Mouse (Mus musculus) left cerebral cortex, adult 2 months (tissue): ENCODE measurements around the gene Arid2. TPM values are rescaled to one million over a fixed set of nuclear protein-coding genes. Genes with fewer than 3 reads are reported as not detected.
A peak's percentile ranks its signal among the peaks of the same experiment; 100 is the strongest.
"Not testable (repeated sequence)": the region's sequence is repeated elsewhere in the genome, so short reads cannot be mapped to it uniquely, and the experiment has no call there.

ENCODE experiments used
- DNase-seq, 2 experiments: peaks; one replicate each; pipeline ENCODE4 v3.0.0; 2021 to 2022; ENCODE audit warnings: low spot score in 2 of 2, mixed read lengths in 1 of 2; ENCODE audit errors: extremely low spot score in 1 of 2
- H3K27ac ChIP-seq: fragments of 200-600 bp; 2 replicates; pipeline ENCODE4 v1.8.1; 2022
- H3K4me3 ChIP-seq: fragments of 200-600 bp; 2 replicates; pipeline ENCODE4 v1.8.1; 2022
- CTCF ChIP-seq: fragments of 200-600 bp; IDR thresholded peaks from 2 replicates; pipeline ENCODE4 v1.8.1; 2022; ENCODE audit warnings: antibody characterized with exemption, mild to moderate bottlenecking, moderate library complexity
- intact Hi-C: fragments of 180-260 bp; cut with DNase I; formaldehyde crosslinking; loops from one replicate; pipeline ENCODE4 v1.15.1; 2025
- long read RNA-seq, 2 experiments: library from polyadenylated mRNA; stranded (forward); transcript quantifications; one replicate each; pipeline ENCODE4 v2.0.0; 2021; ENCODE audit warnings: borderline mapping rate in 2 of 2
- total RNA-seq, 2 experiments: library from RNA; stranded (reverse); gene quantifications; 2 replicates each; pipeline ENCODE4 v1.2.3; 2021

Gene Arid2
- 10 to 100 TPM; 30.3 to 35.3 TPM for total RNA-seq
- long read RNA-seq, experiment 1, full-length matches to known transcripts = 7 of 13 reads
- long read RNA-seq, experiment 1, partial matches to known transcripts = 5 of 13 reads
- long read RNA-seq, experiment 1, other reads (novel, unspliced or antisense) = 1 of 13 reads
- long read RNA-seq, experiment 2, full-length matches to known transcripts = 14 of 22 reads
- long read RNA-seq, experiment 2, partial matches to known transcripts = 6 of 22 reads
- long read RNA-seq, experiment 2, other reads (novel, unspliced or antisense) = 2 of 22 reads

DNA sequence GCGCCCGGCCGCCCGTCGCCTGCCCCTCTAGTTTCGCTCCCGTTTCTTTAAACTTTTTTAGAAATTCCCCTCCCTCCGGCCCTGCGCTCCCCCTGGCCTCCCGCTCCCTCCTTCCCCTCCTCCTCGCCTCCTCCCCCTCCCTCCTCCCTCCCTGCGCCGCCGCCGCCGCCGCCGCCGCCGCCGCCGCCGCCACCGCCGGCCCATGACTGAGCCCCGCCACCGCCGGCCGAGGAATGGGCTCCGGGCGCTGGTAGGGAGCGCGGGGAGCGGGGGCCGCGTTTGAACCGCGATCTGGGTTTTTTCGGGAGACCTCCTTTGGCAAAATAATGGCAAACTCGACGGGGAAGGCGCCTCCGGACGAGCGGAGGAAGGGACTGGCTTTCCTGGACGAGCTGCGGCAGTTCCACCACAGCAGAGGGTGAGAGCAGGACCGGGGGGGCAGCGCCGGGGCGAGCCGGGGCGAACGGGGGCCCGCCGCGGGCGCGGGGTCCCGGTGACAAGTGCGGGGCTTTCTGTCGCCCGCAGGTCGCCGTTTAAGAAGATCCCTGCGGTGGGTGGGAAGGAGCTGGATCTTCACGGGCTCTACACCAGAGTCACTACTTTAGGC is at the start of gene Arid2:
Gene Arid2 (plus strand): TSS at position 150 of the 607 bp plus-strand sequence.
- peak; percentile 55 to 61 for DNase-seq
- no peak for TF ChIP-seq CTCF
- Histone ChIP-seq H3K4me3 (peak within 1 kb of the TSS; percentile 84), H3K27ac (peak within 1 kb of the TSS; percentile 96)
- intact Hi-C loops = loop anchor here (2.0 to 5.0 kb wide), 3 partner anchors 173 to 525 kb away; partner anchors contain the start of genes Scaf11 and Slc38a2

DNA sequence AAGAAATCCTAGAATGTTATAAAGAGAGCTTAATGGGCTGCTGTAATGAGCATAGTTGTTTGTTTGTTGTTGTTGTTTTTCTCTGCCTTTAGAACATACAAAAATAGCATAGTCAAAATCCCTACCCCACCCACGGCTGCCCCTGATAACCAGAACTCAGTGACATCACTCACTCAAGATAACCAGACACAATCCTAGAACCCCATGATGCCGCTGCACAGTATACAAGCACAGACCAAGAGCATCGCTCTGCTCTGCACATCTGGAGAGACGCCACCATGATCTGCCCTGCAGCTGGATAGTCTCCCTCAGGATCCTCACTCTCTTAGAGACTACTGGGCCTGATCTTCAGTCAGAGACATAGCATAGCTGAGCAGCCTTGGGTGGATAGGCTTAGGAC is 49.2 kb upstream of the Arid2 start:
- H3K4me3 ChIP-seq = no peak overlapping the region
- no peak for DNase-seq
- intact Hi-C loops = no loop called here
- TF ChIP-seq CTCF = no peak
- H3K27ac ChIP-seq = no peak overlapping the region

DNA sequence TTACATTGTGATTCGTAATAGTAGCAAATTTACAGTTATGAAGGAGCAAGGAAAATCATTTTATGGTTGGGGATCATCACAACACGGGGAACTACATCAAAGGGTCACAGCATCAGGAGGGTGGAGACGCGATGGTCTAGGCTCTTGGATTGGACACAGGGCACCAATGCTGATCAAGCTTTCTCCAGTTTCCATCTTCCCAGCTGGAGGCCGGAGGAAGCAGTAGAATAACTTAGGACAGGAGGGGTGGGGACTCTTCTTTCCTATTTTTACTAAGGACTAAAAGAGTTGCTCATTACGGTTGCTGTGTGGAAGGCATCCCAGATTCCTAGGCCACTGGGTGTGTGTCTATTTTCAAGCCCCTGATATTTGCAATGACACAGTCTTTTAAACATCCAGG is 43.1 kb upstream of the Arid2 start:
- no peak for DNase-seq
- no peak for TF ChIP-seq CTCF
- Histone ChIP-seq H3K4me3 (no peak overlapping the region), H3K27ac (no peak overlapping the region)
- intact Hi-C loops = no loop called here

DNA sequence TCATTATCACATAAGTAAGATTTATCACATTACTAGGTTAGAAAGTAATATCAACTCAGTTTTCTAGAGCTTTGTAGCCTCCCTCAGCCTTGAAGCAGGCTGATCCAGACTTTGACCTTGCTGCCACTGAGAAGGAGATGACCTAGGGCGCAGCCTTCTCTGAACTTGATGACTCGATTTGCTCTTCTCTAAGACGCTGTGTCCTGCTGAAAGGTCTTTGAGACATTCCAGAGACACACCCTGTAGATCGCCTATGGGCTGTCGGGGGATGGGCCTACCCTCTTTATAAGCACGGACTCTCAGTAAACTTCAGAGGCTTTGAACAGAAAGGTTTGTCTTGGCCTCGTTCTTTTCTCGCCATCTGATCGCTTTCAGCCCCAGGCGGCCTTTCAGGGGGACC is 42.6 kb upstream of the Arid2 start:
- intact Hi-C loops, DNase-seq, H3K4me3 ChIP-seq, H3K27ac ChIP-seq: not testable (repeated sequence)

GRCm38 (mm10) chr15:96253827-96254226 is 33.5 kb upstream of the Arid2 start:
- H3K27ac ChIP-seq = no peak overlapping the region
- DNase-seq = no peak
- TF ChIP-seq CTCF = no peak
- H3K4me3 ChIP-seq = no peak overlapping the region
- intact Hi-C loops = no loop called here

- intact Hi-C loops = no loop called here
- DNase-seq = no peak
- no peak for TF ChIP-seq CTCF
Measured at GRCm38 (mm10) chr15:96254356-96254755, 33.0 kb upstream of the Arid2 start.

DNA sequence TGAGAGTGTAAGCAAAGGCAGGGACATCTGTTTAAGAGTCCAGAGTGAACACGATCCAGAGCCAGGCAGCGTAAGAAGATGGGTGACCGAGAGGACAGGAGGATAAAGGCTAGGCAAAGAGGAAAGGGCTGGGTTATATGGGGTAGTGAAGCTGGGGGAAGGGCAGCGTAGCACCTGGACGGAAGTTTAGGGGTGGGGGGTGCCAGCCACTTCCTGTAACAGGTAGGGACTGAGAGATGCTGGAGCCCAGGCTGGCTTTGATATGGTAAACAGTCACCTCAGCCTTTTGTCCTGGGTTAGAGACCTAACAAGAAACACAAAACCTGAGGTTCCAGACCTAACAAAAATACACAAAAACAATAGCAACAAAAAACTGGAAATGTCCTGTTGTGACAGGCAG is 29.5 kb upstream of the Arid2 start:
- intact Hi-C loops = no loop called here
- TF ChIP-seq CTCF = no peak
- Histone ChIP-seq H3K27ac (no peak overlapping the region), H3K4me3 (no peak overlapping the region)
- DNase-seq = no peak

More at GRCm38 (mm10) chr15:96254356-96254755, 33.0 kb upstream of the Arid2 start:
- peak overlapping the region; percentile 37 for H3K4me3 ChIP-seq
- no peak overlapping the region for H3K27ac ChIP-seq

DNA sequence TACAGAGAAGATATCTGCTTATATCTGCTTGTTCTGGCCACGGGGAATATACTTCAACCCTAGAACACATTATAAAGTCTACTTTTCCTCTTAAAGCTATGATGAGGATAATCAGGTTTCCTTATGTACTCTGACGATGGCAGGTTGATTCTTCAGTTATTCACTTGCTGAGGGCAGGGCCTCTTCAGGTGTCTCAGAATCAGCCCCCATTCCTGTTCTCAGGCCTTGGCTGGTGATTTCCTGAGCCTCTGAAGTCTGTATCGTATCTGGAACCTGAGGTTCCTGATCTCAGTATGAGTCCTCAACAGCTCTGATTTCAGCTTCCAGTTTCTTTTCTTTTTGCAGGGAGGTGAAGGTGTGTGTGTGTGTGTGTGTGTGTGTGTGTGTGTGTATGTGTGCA is 22.7 kb upstream of the Arid2 start:
- no peak for DNase-seq
- H3K27ac ChIP-seq = no peak overlapping the region
- intact Hi-C loops = no loop called here
- no peak for TF ChIP-seq CTCF
- H3K4me3 ChIP-seq = no peak overlapping the region

DNA sequence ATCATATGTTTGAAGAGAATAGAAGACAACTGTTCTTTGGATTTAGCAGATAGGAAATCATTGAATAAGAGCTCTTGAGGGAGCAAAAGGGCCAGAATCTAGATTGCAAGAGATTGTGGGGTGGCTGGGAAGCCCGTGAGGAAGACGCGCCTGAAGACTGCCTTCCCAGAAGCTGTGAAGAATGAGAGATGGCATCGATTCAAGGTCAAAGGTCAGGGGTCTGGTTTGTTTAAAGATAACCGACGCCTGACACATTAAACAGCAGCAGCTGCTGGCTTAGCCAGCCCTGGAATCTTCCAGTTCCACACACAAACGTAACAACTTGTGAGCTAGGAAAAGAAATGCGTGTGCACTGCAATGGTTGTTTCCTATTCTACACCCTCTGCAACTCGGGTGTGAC is 19.4 kb upstream of the Arid2 start:
- intact Hi-C loops = no loop called here
- no peak overlapping the region for H3K27ac ChIP-seq
- no peak for DNase-seq
- no peak overlapping the region for H3K4me3 ChIP-seq
- TF ChIP-seq CTCF = no peak

- intact Hi-C loops = no loop called here
- no peak for DNase-seq
- no peak overlapping the region for H3K27ac ChIP-seq
- no peak overlapping the region for H3K4me3 ChIP-seq
- no peak for TF ChIP-seq CTCF
Measured at GRCm38 (mm10) chr15:96268610-96269009, 18.7 kb upstream of the Arid2 start.

DNA sequence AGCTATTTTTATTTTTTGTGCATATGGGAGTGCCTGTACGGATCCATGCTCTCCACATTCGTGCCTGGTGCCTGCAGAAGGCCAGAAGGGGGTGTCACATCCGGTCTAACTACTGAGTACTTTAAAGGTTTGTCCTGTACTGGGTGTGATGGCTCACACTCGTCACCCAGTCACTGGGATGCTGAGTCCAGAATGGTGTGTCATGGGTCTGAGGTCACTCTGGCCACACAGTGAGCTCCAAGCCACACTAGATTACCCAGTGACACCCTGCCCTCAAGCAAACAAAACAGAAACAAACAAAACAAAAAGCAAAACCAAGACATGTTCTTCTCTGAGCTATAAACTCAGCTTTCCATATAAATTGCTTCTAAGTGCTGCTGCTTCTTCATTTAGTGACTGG is 17.9 kb upstream of the Arid2 start:
- no peak overlapping the region for H3K27ac ChIP-seq
- no peak overlapping the region for H3K4me3 ChIP-seq
- intact Hi-C loops = no loop called here
- no peak for DNase-seq
- no peak for TF ChIP-seq CTCF

GRCm38 (mm10) chr15:96270272-96270880 is 16.9 kb upstream of the Arid2 start:
- no peak for TF ChIP-seq CTCF
- DNase-seq = no peak
- Histone ChIP-seq H3K27ac (no peak overlapping the region), H3K4me3 (no peak overlapping the region)
- intact Hi-C loops = no loop called here
